Mouse (Mus musculus) urinary bladder, adult 2 months (tissue): ENCODE data around the gene Lhx4. TPM values are rescaled to one million over a fixed set of nuclear protein-coding genes. Genes with fewer than 3 reads are reported as not detected.

ENCODE experiments used
- DNase-seq: peaks from one replicate; pipeline ENCODE4 v3.0.0; 2022; ENCODE audit warnings: low spot score
- polyA plus RNA-seq: library from polyadenylated mRNA; depleted of rRNA; stranded (reverse); fragments of >200 nt; gene quantifications from 2 replicates; pipeline ENCODE4 v1.2.3, GENCODE M21; 2012; rRNA removed

Lhx4 gene
- polyA plus RNA-seq, 1 experiment = not detected

- DNase-seq = no peak
Observed at GRCm38 (mm10) chr1:155703191-155703680, 48.2 kb downstream of the Lhx4 start.

- DNase-seq = no peak
Observed at GRCm38 (mm10) chr1:155700886-155701285, 50.6 kb downstream of the Lhx4 start.

GRCm38 (mm10) chr1:155698373-155699159 is 52.9 kb downstream of the Lhx4 start:
- no peak for DNase-seq

GRCm38 (mm10) chr1:155693443-155693842 is 58.0 kb downstream of the Lhx4 start:
- no peak for DNase-seq

- no peak for DNase-seq
Observed at GRCm38 (mm10) chr1:155693026-155693425, 58.5 kb downstream of the Lhx4 start.

GRCm38 (mm10) chr1:155692230-155692629 is 59.3 kb downstream of the Lhx4 start:
- no peak for DNase-seq

GRCm38 (mm10) chr1:155689558-155689957 is 61.9 kb downstream of the Lhx4 start:
- no peak for DNase-seq

GRCm38 (mm10) chr1:155689141-155689540 is 62.3 kb downstream of the Lhx4 start:
- DNase-seq = no peak

- no peak for DNase-seq
Observed at GRCm38 (mm10) chr1:155686816-155687215, 64.7 kb downstream of the Lhx4 start.

- no peak for DNase-seq
Observed at GRCm38 (mm10) chr1:155681116-155681799, 70.2 kb downstream of the Lhx4 start.

- DNase-seq = no peak
Observed at GRCm38 (mm10) chr1:155675570-155675969, 75.9 kb downstream of the Lhx4 start.

- no peak for DNase-seq
Observed at GRCm38 (mm10) chr1:155663994-155664393, 87.5 kb downstream of the Lhx4 start.

GRCm38 (mm10) chr1:155656321-155656720 is 95.2 kb downstream of the Lhx4 start:
- no peak for DNase-seq

- DNase-seq = no peak
Observed at GRCm38 (mm10) chr1:155654961-155655360, 96.5 kb downstream of the Lhx4 start.

- DNase-seq = no peak
Observed at GRCm38 (mm10) chr1:155650121-155650846, 101.2 kb downstream of the Lhx4 start.

Other genes starting within 250 kb of the Lhx4 start
- gene Acbd6, start 193.6 kb downstream of the Lhx4 start, polyA plus RNA-seq = 86.1 and 89.6 TPM in 2 replicates
- gene Qsox1, start 61.2 kb upstream of the Lhx4 start, polyA plus RNA-seq = 163 and 166 TPM in 2 replicates
- gene Cep350, start 221.6 kb upstream of the Lhx4 start, polyA plus RNA-seq = 9.3 and 11.1 TPM in 2 replicates